Mouse (Mus musculus): ENCODE measurements around the gene Zfp362.

Zfp362 gene

GRCm38 (mm10) chr4:128759214-128759613, 46.6 kb downstream of the Zfp362 start:
- DNase-seq (ENCODE audit: low spot score), result no peak

GRCm38 (mm10) chr4:128755900-128756299, 49.9 kb downstream of the Zfp362 start:
- DNase-seq (ENCODE audit: low spot score), result no peak

DNA sequence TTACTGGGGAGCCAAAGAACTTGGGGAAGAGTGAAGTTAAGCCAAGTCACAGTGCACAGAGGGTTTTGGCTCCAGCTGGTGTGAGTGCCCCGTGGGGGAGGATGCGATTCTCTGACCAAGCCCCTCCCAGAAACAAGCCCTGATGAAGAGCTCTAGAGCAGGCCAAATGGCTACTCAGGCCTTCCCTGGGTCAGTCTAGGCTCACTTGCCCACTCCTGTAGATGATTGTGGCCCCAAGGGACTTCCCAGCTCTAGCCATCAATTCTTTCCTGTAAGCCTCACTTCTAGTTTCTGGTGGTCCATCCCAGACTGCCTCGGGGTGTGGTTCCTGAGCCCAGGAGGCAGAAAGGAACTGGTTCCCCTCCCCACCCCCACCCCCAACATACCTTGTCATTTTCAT, 50.8 kb downstream of the Zfp362 start, which contains the start of gene A3galt2:
Gene A3galt2 (plus strand): TSS at position 301 of the 400 bp plus-strand sequence.
- no peak for DNase-seq (ENCODE audit: low spot score)

GRCm38 (mm10) chr4:128753571-128753970, 52.3 kb downstream of the Zfp362 start:
- DNase-seq (ENCODE audit: low spot score), result no peak

- no peak for DNase-seq (ENCODE audit: low spot score)
Measured at GRCm38 (mm10) chr4:128752031-128752757, 53.7 kb downstream of the Zfp362 start.

GRCm38 (mm10) chr4:128751006-128751405, 54.8 kb downstream of the Zfp362 start:
- no peak for DNase-seq (ENCODE audit: low spot score)

- no peak for DNase-seq (ENCODE audit: low spot score)
Measured at GRCm38 (mm10) chr4:128748309-128748708, 57.5 kb downstream of the Zfp362 start.

GRCm38 (mm10) chr4:128747614-128748270, 58.1 kb downstream of the Zfp362 start:
- DNase-seq (ENCODE audit: low spot score), result no peak

GRCm38 (mm10) chr4:128745160-128745559, 60.7 kb downstream of the Zfp362 start:
- DNase-seq (ENCODE audit: low spot score), result no peak

DNA sequence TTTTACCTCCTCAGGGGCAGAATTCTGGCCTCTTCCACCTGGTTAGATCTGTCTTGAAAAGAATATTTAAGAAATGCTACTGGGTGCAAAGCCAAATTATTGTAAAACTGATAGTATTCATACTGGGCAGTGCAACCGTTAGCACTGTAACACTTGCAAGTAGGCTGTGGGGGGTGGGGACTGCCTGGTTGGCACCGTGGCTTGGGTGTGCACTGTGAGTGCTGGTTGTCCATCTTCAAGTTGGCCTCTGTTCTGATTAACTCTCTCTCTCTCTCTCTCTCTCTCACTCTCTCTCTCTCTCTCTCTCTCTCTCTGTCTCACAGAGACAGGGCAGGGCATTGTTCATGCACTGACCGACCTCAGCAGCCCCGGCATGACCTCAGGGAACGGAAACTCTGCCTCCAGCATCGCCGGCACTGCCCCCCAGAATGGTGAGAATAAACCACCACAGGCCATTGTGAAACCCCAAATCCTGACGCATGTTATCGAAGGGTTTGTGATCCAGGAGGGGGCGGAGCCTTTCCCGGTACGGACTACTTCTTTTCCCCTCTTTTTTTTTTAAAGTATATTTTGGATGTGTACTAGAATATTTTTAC, 62.7 kb downstream of the Zfp362 start:
- no peak for DNase-seq (ENCODE audit: low spot score)

DNA sequence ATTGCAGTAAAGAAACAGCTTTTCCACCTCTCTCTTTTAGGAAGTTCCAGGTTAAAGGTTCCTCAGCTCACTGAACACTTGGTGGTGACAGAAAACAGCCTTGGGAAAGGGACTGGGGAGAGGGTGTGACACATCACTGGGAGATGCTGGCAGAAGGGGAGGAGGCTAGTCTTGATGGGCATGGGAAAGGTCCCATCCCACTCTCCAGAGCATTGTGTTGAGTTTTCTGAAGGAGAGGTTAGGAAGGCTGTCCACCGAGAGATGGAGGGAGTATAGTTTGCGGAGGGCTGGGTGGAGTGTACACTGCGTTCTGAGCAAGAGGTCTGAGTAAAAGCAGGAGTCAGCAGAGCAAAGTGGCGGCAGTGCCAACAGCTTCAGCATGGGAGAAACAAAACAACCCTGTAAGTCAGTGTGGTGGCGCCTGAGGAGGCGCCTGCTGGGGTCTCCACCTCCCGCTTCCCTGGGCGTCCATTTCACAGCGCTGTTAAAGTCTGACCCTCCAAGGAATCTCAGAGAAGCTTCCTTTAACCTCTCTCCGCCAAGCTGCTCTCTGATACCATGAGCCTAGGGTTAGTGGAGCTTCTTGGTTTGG, 63.4 kb downstream of the Zfp362 start:
- DNase-seq (ENCODE audit: low spot score), result no peak

GRCm38 (mm10) chr4:128741906-128742305, 63.9 kb downstream of the Zfp362 start:
- no peak for DNase-seq (ENCODE audit: low spot score)

- DNase-seq (ENCODE audit: low spot score), result no peak
Measured at GRCm38 (mm10) chr4:128740878-128741277, 65.0 kb downstream of the Zfp362 start.

- no peak for DNase-seq (ENCODE audit: low spot score)
Measured at GRCm38 (mm10) chr4:128737825-128738610, 67.8 kb downstream of the Zfp362 start.

GRCm38 (mm10) chr4:128737137-128737589, 68.7 kb downstream of the Zfp362 start:
- DNase-seq (ENCODE audit: low spot score), result no peak

DNA sequence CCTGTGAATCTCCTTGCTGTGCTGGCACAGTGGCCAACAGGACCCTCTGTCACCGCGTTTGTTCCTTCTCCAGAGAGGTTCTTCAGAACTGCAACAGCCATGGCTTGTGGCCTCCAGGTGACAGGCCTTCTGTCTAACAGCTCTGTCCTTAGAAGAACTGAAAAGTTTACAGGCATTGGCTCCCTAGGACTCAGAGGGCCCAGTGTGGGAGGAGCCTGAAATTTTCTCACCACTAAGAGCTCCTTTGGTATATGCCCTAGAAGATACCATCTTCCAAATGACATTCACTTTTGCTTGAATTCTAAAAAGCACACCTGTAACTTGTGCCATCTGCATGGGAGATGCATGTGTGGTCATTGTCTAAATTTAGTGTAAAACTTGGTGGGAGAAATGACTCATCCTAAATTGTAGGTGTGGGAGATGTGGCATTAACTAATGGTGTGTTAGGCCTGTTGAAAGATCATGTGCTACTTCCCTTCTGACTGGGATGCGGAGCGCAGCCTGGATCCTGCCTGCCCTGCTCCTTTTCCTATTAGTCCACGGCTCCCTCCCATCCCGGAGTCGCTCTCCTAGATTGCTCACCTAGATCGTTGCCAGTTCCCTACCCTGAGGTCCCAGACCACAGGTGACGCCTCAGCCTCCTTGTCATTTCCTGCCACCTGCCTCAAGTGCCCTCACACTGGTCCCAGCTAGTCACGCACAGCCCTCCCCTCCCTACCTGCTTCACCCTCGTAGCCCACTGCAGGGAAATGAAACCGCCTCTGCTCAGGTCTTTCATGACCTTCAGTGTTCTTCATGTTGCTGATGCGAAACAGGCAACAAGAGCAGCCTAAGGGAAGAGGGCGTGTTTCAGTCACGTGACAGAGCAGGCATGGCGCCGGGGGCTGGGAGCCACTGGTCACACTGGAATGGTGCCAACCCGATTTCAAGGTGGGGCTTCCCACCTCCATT, 70.8 kb downstream of the Zfp362 start:
- DNase-seq (ENCODE audit: low spot score), result no peak

DNA sequence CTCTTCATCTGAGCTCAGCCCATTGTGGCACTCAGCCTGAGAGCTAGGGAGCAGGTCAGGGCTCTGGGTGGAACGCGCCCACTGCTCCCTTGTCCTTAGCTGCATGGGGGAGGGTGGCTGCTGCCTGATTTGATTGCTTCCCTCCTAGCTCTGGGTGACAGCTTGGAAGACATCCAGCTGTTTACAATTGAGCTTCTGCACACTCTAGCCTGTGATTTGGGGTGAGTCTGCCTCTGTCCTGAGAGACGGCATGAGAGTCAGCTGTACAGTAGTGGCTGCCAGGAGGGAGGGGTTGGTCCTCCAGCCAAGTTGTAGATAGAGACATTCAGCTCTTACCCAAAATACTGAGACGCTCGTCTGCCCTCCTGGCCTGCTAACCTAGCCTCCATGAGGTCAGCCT, 71.6 kb downstream of the Zfp362 start:
- no peak for DNase-seq (ENCODE audit: low spot score)

GRCm38 (mm10) chr4:128733496-128733895, 72.3 kb downstream of the Zfp362 start:
- no peak for DNase-seq (ENCODE audit: low spot score)

DNA sequence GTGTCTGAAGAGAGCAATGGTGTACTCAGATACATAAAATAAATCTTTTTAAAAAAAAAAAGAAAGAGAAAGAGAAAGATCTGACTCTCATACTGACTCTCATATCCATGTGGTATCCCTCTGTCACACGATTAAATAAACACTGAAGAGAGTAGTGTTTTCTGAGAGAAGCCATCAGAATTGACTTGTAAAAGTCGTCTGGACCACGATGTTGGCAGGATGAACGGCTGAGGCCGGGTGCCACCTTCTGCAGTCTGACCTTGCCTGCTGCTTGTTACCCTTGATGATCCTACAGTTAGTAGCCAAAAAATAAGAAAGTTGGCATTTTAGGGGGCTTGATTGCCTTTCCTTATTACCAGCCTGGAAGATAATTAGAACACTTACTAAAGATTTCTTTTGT, 73.1 kb downstream of the Zfp362 start:
- no peak for DNase-seq (ENCODE audit: low spot score)

DNA sequence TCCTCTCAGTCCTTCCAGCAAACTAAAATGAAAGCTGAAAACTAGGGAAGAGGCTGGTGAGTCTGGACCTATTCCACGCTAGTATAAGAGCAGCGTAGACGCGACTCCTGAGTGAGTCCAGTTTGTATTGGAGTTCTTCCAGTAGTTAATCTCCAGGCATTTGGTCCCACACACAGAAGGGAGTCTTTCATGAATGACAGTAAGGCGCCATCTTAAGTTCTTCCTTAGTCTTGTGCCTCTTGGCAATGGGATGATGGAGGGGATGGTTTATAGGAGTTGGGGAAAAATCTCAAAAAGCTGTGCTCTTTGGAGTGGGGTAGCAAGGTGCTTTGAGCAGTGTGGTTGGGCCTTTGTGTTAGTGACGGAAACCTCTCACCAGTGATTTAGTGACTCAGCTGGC, 75.6 kb downstream of the Zfp362 start:
- DNase-seq (ENCODE audit: low spot score), result no peak

GRCm38 (mm10) chr4:128729709-128730037, 76.2 kb downstream of the Zfp362 start:
- no peak for DNase-seq (ENCODE audit: low spot score)
